Mouse (Mus musculus) lung, embryonic 14.5 days (tissue): ENCODE data around the gene Igfbp6. TPM values are rescaled to one million over a fixed set of nuclear protein-coding genes. Genes with fewer than 3 reads are reported as not detected.

Experiments used
- ATAC-seq: fragments of 200-750 bp; cut with Nextera tagmentation; 2 replicates; pipeline ENCODE4 v1.8.0; 2017; ENCODE audit warnings: mild to moderate bottlenecking, moderate TSS enrichment, moderate library complexity; ENCODE audit not compliant: insufficient read depth
- DNase-seq: peaks from one replicate; pipeline ENCODE4 v3.0.0-alpha.2; 2015
- H3K27ac ChIP-seq: fragments of 300-500 bp; sonication (generic); 2 replicates; pipeline ENCODE4 v1.5.1; 2014; ENCODE audit warnings: low read depth, mild to moderate bottlenecking, moderate library complexity
- H3K27me3 ChIP-seq: fragments of 300-500 bp; sonication (generic); 2 replicates; pipeline ENCODE4 v1.6.1; 2014; ENCODE audit warnings: low read length, control low read depth; ENCODE audit not compliant: insufficient read depth
- H3K36me3 ChIP-seq: fragments of 300-500 bp; sonication (generic); 2 replicates; pipeline ENCODE4 v1.6.1; 2014; ENCODE audit warnings: control low read depth; ENCODE audit not compliant: insufficient read depth
- H3K4me1 ChIP-seq: fragments of 300-500 bp; sonication (generic); 2 replicates; pipeline ENCODE4 v1.6.1; 2014; ENCODE audit warnings: antibody characterized with exemption, control low read depth; ENCODE audit not compliant: insufficient read depth
- H3K4me2 ChIP-seq: fragments of 300-500 bp; sonication (generic); 2 replicates; pipeline ENCODE4 v1.6.1; 2014; ENCODE audit warnings: mild to moderate bottlenecking
- H3K4me3 ChIP-seq: fragments of 300-500 bp; sonication (generic); 2 replicates; pipeline ENCODE4 v1.5.1; 2014; ENCODE audit warnings: low read depth, low read length
- H3K9ac ChIP-seq: fragments of 300-500 bp; sonication (generic); 2 replicates; pipeline ENCODE4 v1.6.1; 2014
- H3K9me3 ChIP-seq: fragments of 300-500 bp; sonication (generic); 2 replicates; pipeline ENCODE4 v1.6.1; 2016; ENCODE audit warnings: low read depth, low read length, control low read depth
- CTCF ChIP-seq: IDR thresholded peaks from 2 replicates; pipeline ENCODE4 v1.5.1; 2016; ENCODE audit warnings: antibody characterized with exemption, low read depth
- WGBS: fragments of 180-500 bp; shearing (Covaris S2); extraction: QIAGEN DNeasy Blood & Tissue Kit; methylation state at CpG from one replicate; pipeline ENCODE4 v1.1.7; 2014; 5-methylcytosine and 5-hydroxymethylcytosine counted together
- polyA plus RNA-seq: library from polyadenylated mRNA; unstranded; fragments of >200 nt; fragmentation: Nextera tagmentation; extraction: Ambion mirVana; gene quantifications from 2 replicates; pipeline ENCODE4 v1.2.1, GENCODE M21; 2014

The Igfbp6 gene
- polyA plus RNA-seq, 1 experiment from 2014 or later, result 6.8 TPM

GRCm38 (mm10) chr15:102114651-102115260 is 29.4 kb upstream of the Igfbp6 start:
- Histone ChIP-seq H3K27me3 (no peaks in the 10 kb centered on the region), H3K36me3 (peaks cover 96% of the 10 kb centered on the region), H3K4me3 (no peak overlapping the region), H3K9ac (no peak overlapping the region), H3K27ac (no peak overlapping the region), H3K4me2 (no peak overlapping the region), H3K4me1 (no peaks in the 10 kb centered on the region), H3K9me3 (no peaks in the 10 kb centered on the region)
- ATAC-seq (no peak), DNase-seq (no peak)
- no peak for TF ChIP-seq CTCF
- 84% methylated on average over 7 of the region's 7 CpGs for WGBS

GRCm38 (mm10) chr15:102115731-102116231 is 28.4 kb upstream of the Igfbp6 start:
- Histone ChIP-seq H3K27me3 (no peaks in the 10 kb centered on the region), H3K27ac (peak overlapping the region; percentile 36; the same call in 1 of the 2 replicates), H3K9me3 (no peaks in the 10 kb centered on the region), H3K36me3 (peaks cover 94% of the 10 kb centered on the region), H3K4me2 (no peak overlapping the region), H3K4me1 (no peaks in the 10 kb centered on the region), H3K4me3 (no peak overlapping the region), H3K9ac (no peak overlapping the region)
- ATAC-seq (no peak), DNase-seq (no peak)
- no peak for TF ChIP-seq CTCF
- WGBS, result 71% methylated on average over 9 of the region's 9 CpGs

- TF ChIP-seq CTCF, result no peak
- H3K9ac ChIP-seq, result no peak overlapping the region; the same call in 1 of the 2 replicates
- peak; percentile 49 for DNase-seq
- no peaks in the 10 kb centered on the region for H3K4me1 ChIP-seq
- 62% methylated on average over 11 of the region's 11 CpGs for WGBS
- H3K9me3 ChIP-seq, result no peaks in the 10 kb centered on the region
- no peak overlapping the region for H3K4me3 ChIP-seq
- peaks cover 93% of the 10 kb centered on the region for H3K36me3 ChIP-seq
- H3K27me3 ChIP-seq, result no peaks in the 10 kb centered on the region
- ATAC-seq, result peak; percentile 53
- peak overlapping the region; percentile 43; the same call in 1 of the 2 replicates for H3K27ac ChIP-seq
- H3K4me2 ChIP-seq, result 0 out of 2 replicates have a peak overlapping the region, but pooled peaks have one; percentile 15
Observed at GRCm38 (mm10) chr15:102116753-102117415, 27.3 kb upstream of the Igfbp6 start.

- Histone ChIP-seq H3K27me3 (no peaks in the 10 kb centered on the region), H3K4me3 (no peak overlapping the region), H3K9ac (no peak overlapping the region), H3K9me3 (no peaks in the 10 kb centered on the region), H3K4me1 (no peaks in the 10 kb centered on the region), H3K27ac (0 out of 2 replicates have a peak overlapping the region, but pooled peaks have one; percentile 43), H3K4me2 (no peak overlapping the region), H3K36me3 (peaks cover 89% of the 10 kb centered on the region)
- 66% methylated on average over 19 of the region's 19 CpGs for WGBS
- ATAC-seq, result peak; percentile 48; the same call in 1 of the 2 replicates
- peak; percentile 68 for TF ChIP-seq CTCF
- DNase-seq, result peak; percentile 74
Observed at GRCm38 (mm10) chr15:102117461-102118443, 26.4 kb upstream of the Igfbp6 start.

GRCm38 (mm10) chr15:102118591-102118990 is 25.6 kb upstream of the Igfbp6 start:
- ATAC-seq (no peak), DNase-seq (no peak)
- Histone ChIP-seq H3K27me3 (no peaks in the 10 kb centered on the region), H3K4me1 (no peaks in the 10 kb centered on the region), H3K4me3 (no peak overlapping the region), H3K36me3 (peaks cover 80% of the 10 kb centered on the region), H3K27ac (no peak overlapping the region), H3K4me2 (no peak overlapping the region), H3K9ac (no peak overlapping the region), H3K9me3 (no peaks in the 10 kb centered on the region)
- WGBS, result 88% methylated on average over 4 of the region's 4 CpGs
- TF ChIP-seq CTCF, result no peak

- 64% methylated on average over 8 of the region's 8 CpGs for WGBS
- ATAC-seq (no peak), DNase-seq (no peak)
- Histone ChIP-seq H3K9me3 (no peaks in the 10 kb centered on the region), H3K27me3 (no peaks in the 10 kb centered on the region), H3K4me2 (no peak overlapping the region), H3K4me1 (no peaks in the 10 kb centered on the region), H3K4me3 (no peak overlapping the region), H3K36me3 (peaks cover 75% of the 10 kb centered on the region), H3K27ac (no peak overlapping the region), H3K9ac (no peak overlapping the region)
- no peak for TF ChIP-seq CTCF
Observed at GRCm38 (mm10) chr15:102119121-102119830, 24.9 kb upstream of the Igfbp6 start.
